Mouse (Mus musculus): ENCODE results near the gene Il20rb.

- TF ChIP-seq CTCF (IDR thresholded peaks at IDR 0.05; ENCODE audit: low read depth), result no peak
- no peak for TF ChIP-seq EP300 (IDR thresholded peaks at IDR 0.05; ENCODE audit: low read depth)
Observed at GRCm38 (mm10) chr9:100534686-100535085, 48.1 kb upstream of the Il20rb start.
